Mouse (Mus musculus) ovary, adult 2 months (tissue): Measurements from ENCODE around the gene Ccdc127. TPM values are rescaled to one million over a fixed set of nuclear protein-coding genes. Genes with fewer than 3 reads are reported as not detected.

ENCODE experiments used
- polyA plus RNA-seq: library from polyadenylated mRNA; depleted of rRNA; stranded (reverse); fragments of >200 nt; gene quantifications from 2 replicates; pipeline ENCODE4 v1.2.3, GENCODE M21; 2012; rRNA removed

Ccdc127 gene
- 1.8 and 2.7 TPM in 2 replicates for polyA plus RNA-seq

GRCm38 (mm10) chr13:74349566-74350434 is at the start of gene Ccdc127, which contains the start of gene Sdha:
Gene Ccdc127, plus strand, starts transcription at chr13:74350309.
Gene Sdha, minus strand, starts transcription at chr13:74350280.

GRCm38 (mm10) chr13:74317170-74317849 is 32.8 kb upstream of the Ccdc127 start, which contains the start of gene Pdcd6:
Gene Pdcd6, minus strand, starts transcription at chr13:74317580.

GRCm38 (mm10) chr13:74363859-74364235 is 13.7 kb downstream of the Ccdc127 start, which contains the start of gene Lrrc14b:
Gene Lrrc14b, minus strand, starts transcription at chr13:74364005.

GRCm38 (mm10) chr13:74390371-74390990 is 40.4 kb downstream of the Ccdc127 start, which contains the start of gene Zfp72:
Gene Zfp72, minus strand, starts transcription at chr13:74390836.

GRCm38 (mm10) chr13:74399298-74399839 is 49.3 kb downstream of the Ccdc127 start, which contains the start of gene Ftl1-ps1:
Gene Ftl1-ps1, plus strand, starts transcription at chr13:74399694.

Other genes starting within 250 kb of the Ccdc127 start
- 2.1 and 2.9 TPM in 2 replicates for gene Slc9a3, start 228.9 kb upstream of the Ccdc127 start, polyA plus RNA-seq
- 39.7 and 52.8 TPM in 2 replicates for gene Exoc3, start 141.6 kb upstream of the Ccdc127 start, polyA plus RNA-seq
- 0.70 and 1.0 TPM in 2 replicates for gene Ahrr, start 58.0 kb upstream of the Ccdc127 start, polyA plus RNA-seq
- gene Pdcd6, start 32.7 kb upstream of the Ccdc127 start, polyA plus RNA-seq, result 78.0 and 106 TPM in 2 replicates
- gene Sdha, start within 50 bp of the Ccdc127 start, polyA plus RNA-seq, result 99.6 and 106 TPM in 2 replicates
- gene Lrrc14b, start 13.7 kb downstream of the Ccdc127 start, polyA plus RNA-seq, result 0.67 and 0.95 TPM in 2 replicates
- 0.03 and 0.17 TPM in 2 replicates for gene Zfp72, start 40.5 kb downstream of the Ccdc127 start, polyA plus RNA-seq
- 30.7 and 30.9 TPM in 2 replicates for gene Ftl1-ps1, start 49.4 kb downstream of the Ccdc127 start, polyA plus RNA-seq
- 0.47 TPM in 1 of 2 replicates, not detected in the other for gene Zfp825, start 143.7 kb downstream of the Ccdc127 start, polyA plus RNA-seq